Comparison of ENCODE assay signal across 11 mouse cellular contexts in the genomic region with DNA sequence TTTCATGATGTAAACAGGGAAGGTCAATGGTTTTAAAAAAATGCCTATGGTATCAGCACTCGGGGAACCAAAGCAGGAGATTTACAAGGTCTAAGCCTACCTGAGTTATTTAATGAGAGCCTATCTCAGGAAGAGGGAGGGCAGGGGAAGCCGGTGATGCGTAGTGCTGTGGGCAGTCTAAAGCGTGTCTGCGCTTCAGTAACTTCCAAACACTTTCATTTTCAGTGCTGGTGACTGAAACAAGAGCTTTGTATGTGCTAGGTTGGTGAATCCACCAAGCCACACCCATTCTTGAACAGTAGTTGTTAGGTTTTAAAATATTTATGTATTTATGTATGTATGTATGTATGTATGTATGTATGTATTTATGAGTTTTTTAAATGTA. TPM values are rescaled to one million over a fixed set of nuclear protein-coding genes. Genes with fewer than 3 reads are reported as not detected.
DNase-seq lines count a peak whose midpoint lies in the region; ATAC-seq and TF ChIP-seq lines count a peak whose summit lies in the region.
"Had no signal": no experiment of that assay in that cellular context is flagged by ENCODE, and none has a peak within 500 bp of the region (broad histone marks: within the 10 kb centered on the region; RNA-seq: fewer than 3 reads in every experiment).

No protein-coding gene starts in this region.

- peak overlapping the region; percentile 51 for H3K4me2 ChIP-seq in heart, embryonic 15.5 days
- H3K4me2 ChIP-seq in lung, embryonic 16.5 days (ENCODE audit: low read depth, low read length), result peak overlapping the region; percentile 36
- peak overlapping the region; percentile 71 for H3K4me2 ChIP-seq in CH12.LX (ENCODE audit: insufficient read depth, low read depth, poor library complexity, severe bottlenecking)
- H3K4me2 ChIP-seq in forebrain, embryonic 14.5 days (ENCODE audit: low read length), result no peak overlapping the region
- H3K4me2 ChIP-seq: hindbrain, embryonic 12.5 days; liver, embryonic 15.5 days; midbrain, embryonic 12.5 days had no signal

- dilution Hi-C loops in CH12.LX (cut with MboI; ENCODE audit: extremely low pct_ligation_motif_present, extremely low pct_unique_long_range_greater_than_20kb, low sequenced_read_pairs), result no loop called here

- H3K9ac ChIP-seq in heart, embryonic 15.5 days, result no peak overlapping the region
- no peak overlapping the region for H3K9ac ChIP-seq in lung, embryonic 16.5 days (ENCODE audit: low read length)
- no peak overlapping the region for H3K9ac ChIP-seq in CH12.LX (ENCODE audit: insufficient read depth, low read depth)
- no peak overlapping the region for H3K9ac ChIP-seq in forebrain, embryonic 14.5 days (ENCODE audit: low read length)
- H3K9ac ChIP-seq: hindbrain, embryonic 12.5 days; liver, embryonic 15.5 days; midbrain, embryonic 12.5 days had no signal

- no peaks in the 10 kb centered on the region for H3K27me3 ChIP-seq in heart, embryonic 15.5 days
- H3K27me3 ChIP-seq in lung, embryonic 16.5 days (ENCODE audit: control insufficient read depth, insufficient read depth, low read depth, low read length), result no peaks in the 10 kb centered on the region; the same call in 1 of the 2 replicates
- H3K27me3 ChIP-seq in CH12.LX (replicated peaks), result peaks cover 13% of the 10 kb centered on the region
- 0 out of 2 replicates have a peak, but pooled peaks cover 5% of the 10 kb centered on the region for H3K27me3 ChIP-seq in forebrain, embryonic 14.5 days (replicated peaks; ENCODE audit: control insufficient read depth, insufficient read depth, low read length)
- H3K27me3 ChIP-seq: hindbrain, embryonic 12.5 days had no signal

- no peak for ATAC-seq in heart, embryonic 15.5 days (replicated peaks; ENCODE audit: insufficient number of reproducible peaks, insufficient read depth, low FRiP score, low read depth)
- no peak for ATAC-seq in lung, embryonic 16.5 days (ENCODE audit: low read depth)
- ATAC-seq in neutrophil, adult 5-6 weeks (ENCODE audit: extremely low read depth, insufficient number of reproducible peaks, low FRiP score, poor library complexity, severe bottlenecking), result peak; percentile 94
- ATAC-seq in forebrain, embryonic 14.5 days, result no peak

- no peak for TF ChIP-seq POLR2A in CH12.LX (IDR thresholded peaks at IDR 0.05; ENCODE audit: low read depth, low read length)

- H3K4me1 ChIP-seq in heart, embryonic 15.5 days (replicated peaks), result peaks cover 9% of the 10 kb centered on the region; the same call in 1 of the 2 replicates
- H3K4me1 ChIP-seq in lung, embryonic 16.5 days (replicated peaks; ENCODE audit: control insufficient read depth, insufficient read depth, low read length), result peaks cover 8% of the 10 kb centered on the region
- peaks cover 2 to 17% of the 10 kb centered on the region in 2 experiments; a peak in 3 of 4 replicates for H3K4me1 ChIP-seq in CH12.LX (ENCODE audit: control insufficient read depth in 1 of 2, insufficient read depth in 2 of 2)
- no peaks in the 10 kb centered on the region for H3K4me1 ChIP-seq in forebrain, embryonic 14.5 days (ENCODE audit: control insufficient read depth, insufficient read depth, low read length)
- H3K4me1 ChIP-seq: hindbrain, embryonic 12.5 days; liver, embryonic 15.5 days; midbrain, embryonic 12.5 days had no signal

- peak; percentile 55 for TF ChIP-seq EP300 in CH12.LX (IDR thresholded peaks at IDR 0.05; ENCODE audit: low read length)

- H3K4me3 ChIP-seq in heart, embryonic 15.5 days, result peak overlapping the region; percentile 18
- H3K4me3 ChIP-seq in lung, embryonic 16.5 days (ENCODE audit: low read length), result peak overlapping the region; percentile 27
- H3K4me3 ChIP-seq in CH12.LX (replicated peaks in 1 of 3; ENCODE audit: low read depth in 2 of 3, low read length in 2 of 3, poor library complexity in 1 of 3), result peak overlapping the region in 1 of 3 experiments; percentile 17
- no peak overlapping the region for H3K4me3 ChIP-seq in forebrain, embryonic 14.5 days (ENCODE audit: low read depth, low read length)
- H3K4me3 ChIP-seq: hindbrain, embryonic 12.5 days; liver, embryonic 15.5 days; midbrain, embryonic 12.5 days had no signal

- DNase-seq in heart, adult 11 months, result no peak
- no peak for DNase-seq in lung, postnatal 36 days
- DNase-seq in CH12.LX (ENCODE audit: extremely low read depth), result peak; percentile 75
- no peak for DNase-seq in forebrain, embryonic 14.5 days (ENCODE audit: low spot score)
- DNase-seq: cerebellum, adult 18-20 months had no signal

- no peaks in the 10 kb centered on the region for H3K9me3 ChIP-seq in heart, embryonic 15.5 days (replicated peaks)
- no peaks in the 10 kb centered on the region for H3K9me3 ChIP-seq in lung, embryonic 16.5 days (ENCODE audit: control insufficient read depth, low read length)
- no peaks in the 10 kb centered on the region for H3K9me3 ChIP-seq in CH12.LX (replicated peaks; ENCODE audit: low read length)
- no peaks in the 10 kb centered on the region for H3K9me3 ChIP-seq in forebrain, embryonic 14.5 days (replicated peaks; ENCODE audit: control insufficient read depth, low read length)
- H3K9me3 ChIP-seq: hindbrain, embryonic 12.5 days; liver, embryonic 15.5 days; midbrain, embryonic 12.5 days had no signal

- no peaks in the 10 kb centered on the region for H3K79me2 ChIP-seq in CH12.LX (replicated peaks; ENCODE audit: control insufficient read depth, extremely low read depth, insufficient read depth, poor library complexity, severe bottlenecking)

- peak overlapping the region; percentile 9; the same call in 1 of the 2 replicates for H3K27ac ChIP-seq in heart, embryonic 15.5 days
- peak overlapping the region; percentile 1; the same call in 1 of the 2 replicates for H3K27ac ChIP-seq in lung, embryonic 16.5 days (ENCODE audit: low read length)
- no peak overlapping the region for H3K27ac ChIP-seq in CH12.LX (ENCODE audit: insufficient read depth, low read depth)
- H3K27ac ChIP-seq in forebrain, embryonic 14.5 days (ENCODE audit: low read depth, low read length), result no peak overlapping the region
- H3K27ac ChIP-seq: hindbrain, embryonic 12.5 days; liver, embryonic 15.5 days; midbrain, embryonic 12.5 days had no signal

- TF ChIP-seq RAD21 in CH12.LX (IDR thresholded peaks at IDR 0.05; ENCODE audit: low read depth, low read length), result no peak; the same call in 1 of the 2 replicates

- TF ChIP-seq CTCF in CH12.LX (conservative IDR thresholded peaks at IDR 0.05 in 1 of 2, IDR thresholded peaks at IDR 0.05 in 1 of 2; ENCODE audit: low read depth in 2 of 2, low read length in 2 of 2), result no peak

- no peaks in the 10 kb centered on the region for H3K36me3 ChIP-seq in heart, embryonic 15.5 days
- no peaks in the 10 kb centered on the region for H3K36me3 ChIP-seq in lung, embryonic 16.5 days (ENCODE audit: control insufficient read depth, insufficient read depth, low read length)
- H3K36me3 ChIP-seq in CH12.LX (replicated peaks in 1 of 2; ENCODE audit: control insufficient read depth in 1 of 2, insufficient read depth in 1 of 2, low read length in 1 of 2), result no peaks in the 10 kb centered on the region
- no peaks in the 10 kb centered on the region for H3K36me3 ChIP-seq in forebrain, embryonic 14.5 days (ENCODE audit: control insufficient read depth, insufficient read depth, low read length)
- H3K36me3 ChIP-seq: hindbrain, embryonic 12.5 days; liver, embryonic 15.5 days; midbrain, embryonic 12.5 days had no signal

- in situ Hi-C loops in CH12.LX (cut with MboI; ENCODE audit: low pct_ligation_motif_present, low pct_unique_long_range_greater_than_20kb, low sequenced_read_pairs), result loop anchor here (25.0 kb wide), 1 partner anchor 991 kb away; the partner anchor contains the start of gene Rars

- WGBS in heart, embryonic 15.5 days, result 67% methylated on average over 5 of the region's 5 CpGs
- WGBS in lung, embryonic 16.5 days, result 69% methylated on average over 5 of the region's 5 CpGs
- 84% methylated on average over 5 of the region's 5 CpGs for WGBS in forebrain, embryonic 14.5 days

TF ChIP-seq in CH12.LX, 34 proteins besides CTCF, POLR2A, EP300 and RAD21:
- TF ChIP-seq MEF2A (IDR thresholded peaks at IDR 0.05; ENCODE audit: borderline replicate concordance, low read depth, low read length), result 0 out of 2 replicates have a peak, but pooled peaks have one; percentile 20
- TF ChIP-seq BHLHE40 (IDR thresholded peaks at IDR 0.05; ENCODE audit: low read depth, low read length), result peak; percentile 77
- TF ChIP-seq CHD2 (IDR thresholded peaks at IDR 0.05; ENCODE audit: low read length), result no peak
- no peak for TF ChIP-seq ZC3H11A (IDR thresholded peaks at IDR 0.05; ENCODE audit: low read depth, low read length)
- TF ChIP-seq KAT2A (IDR thresholded peaks at IDR 0.05; ENCODE audit: insufficient replicate concordance, low read length), result no peak
- TF ChIP-seq MAFK (IDR thresholded peaks at IDR 0.05; ENCODE audit: insufficient replicate concordance, low read length), result 0 out of 2 replicates have a peak, but pooled peaks have one; percentile 34
- TF ChIP-seq ETS1 (conservative IDR thresholded peaks at IDR 0.05; ENCODE audit: low read depth, low read length), result peak; percentile 39; the same call in 1 of the 2 replicates
- TF ChIP-seq IRF4 (IDR thresholded peaks at IDR 0.05; ENCODE audit: low read depth, low read length), result peak; percentile 69; the same call in 1 of the 2 replicates

RNA-seq across cellular contexts. Expression of gene Spdl1, which starts 12.8 kb away (rescaled TPM):
- polyA plus RNA-seq in heart, embryonic 15.5 days (2015; fragmentation: Nextera tagmentation; extraction: Ambion mirVana), result 12.4 and 13.4 TPM in 2 replicates
- 21.2 and 22.4 TPM in 2 replicates for polyA plus RNA-seq in lung, embryonic 16.5 days (2015; fragmentation: Nextera tagmentation; extraction: Ambion mirVana)
- total RNA-seq in CH12.LX (2012; rRNA removed), result 45.2 and 56.1 TPM in 2 replicates
- 72.8 and 77.1 TPM in 2 replicates for total RNA-seq in CH12.LX (2014; rRNA removed)
- polyA plus RNA-seq in CH12.LX (2012; ENCODE audit: insufficient read length, low read depth), result 61.1 and 68.0 TPM in 2 replicates
- 5.0 and 8.1 TPM in 2 replicates for total RNA-seq in neutrophil, adult 5-6 weeks (2017)
- 10.2 and 11.4 TPM in 2 replicates for polyA plus RNA-seq in forebrain, embryonic 14.5 days (2014; fragmentation: Nextera tagmentation; extraction: Ambion mirVana)

Comparison
In these comparisons a context has a peak if more than half of its experiments do, and no peak if none do; other contexts are left out.
1. H3K27ac ChIP-seq: peak in heart, embryonic 15.5 days (single experiment) and lung, embryonic 16.5 days (single experiment); none in CH12.LX (single experiment) and forebrain, embryonic 14.5 days (single experiment).